Mouse (Mus musculus): Measurements from ENCODE around the gene Caly. TPM values are rescaled to one million over a fixed set of nuclear protein-coding genes. Genes with fewer than 3 reads are reported as not detected.

The Caly gene
- polyA plus RNA-seq, 1 experiment from 2014 or later = 0.45 TPM

DNA sequence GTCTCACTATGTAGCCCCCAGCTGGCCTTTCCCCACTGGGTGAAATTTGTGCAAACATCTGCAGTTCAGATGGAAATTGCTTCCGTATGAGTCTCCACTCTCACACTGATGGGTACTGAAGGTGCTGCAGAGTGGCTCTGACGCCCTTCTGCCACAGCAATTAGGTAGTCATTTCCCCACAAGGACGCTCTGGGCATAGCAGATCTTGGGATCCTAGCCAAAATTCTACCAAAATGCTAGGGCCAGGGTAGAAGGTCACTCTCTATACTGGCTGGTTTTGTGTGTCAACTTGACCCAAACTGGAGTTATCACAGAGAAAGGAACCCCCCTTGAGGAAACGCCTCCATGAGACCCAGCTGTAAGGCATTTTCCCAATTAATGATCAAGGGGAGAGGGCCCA is 21.7 kb upstream of the Caly start:
- 82% methylated on average over 4 of the region's 4 CpGs for WGBS

DNA sequence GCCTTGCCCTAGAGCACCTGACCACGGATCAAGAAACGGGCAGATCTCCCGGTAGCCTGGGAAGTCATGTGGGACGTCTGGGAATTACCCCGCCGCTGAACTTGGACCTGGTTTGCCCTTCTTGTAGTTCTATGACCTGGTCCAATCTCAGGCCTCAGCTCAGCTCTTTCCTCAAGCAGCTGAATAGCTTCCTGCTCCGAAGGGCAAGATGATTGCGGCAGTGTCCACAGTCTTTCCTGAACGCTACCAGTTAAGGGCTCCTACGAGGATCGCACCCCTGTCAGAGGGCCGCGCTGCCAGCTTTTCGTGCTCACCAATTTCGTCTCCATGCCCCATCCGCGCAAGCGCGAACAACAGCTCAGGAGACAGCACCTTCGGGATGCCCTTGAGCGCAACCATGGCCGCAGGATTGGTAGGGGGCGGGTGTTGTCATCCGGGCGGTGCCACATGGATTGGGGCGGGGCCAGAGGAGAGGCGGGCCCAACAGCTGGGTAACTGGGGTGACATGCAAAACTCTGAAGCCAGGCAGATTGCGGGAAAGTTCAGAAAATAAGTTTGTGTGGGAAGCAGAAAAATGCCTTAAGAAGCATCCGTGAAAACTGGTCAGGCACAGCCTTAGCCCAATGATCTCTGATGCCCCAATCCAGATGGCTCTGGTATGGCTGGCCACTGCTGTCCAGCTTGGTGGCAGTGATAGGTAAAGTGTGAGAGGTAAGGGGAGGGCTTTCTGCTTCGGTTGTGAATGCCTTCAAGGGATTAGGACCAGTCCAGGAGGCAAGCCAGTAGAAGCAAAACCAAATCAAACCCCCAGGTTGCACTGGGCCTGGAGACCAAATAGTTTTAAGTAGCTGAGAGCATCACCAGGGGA is 19.9 kb upstream of the Caly start, which contains the start of gene Fuom:
Gene Fuom (minus strand): TSS at position 449 of the 868 bp plus-strand sequence.
- peaks cover 9% of the 10 kb centered on the region for H3K27me3 ChIP-seq (ENCODE audit: insufficient read depth, poor library complexity, severe bottlenecking)
- H3K9me3 ChIP-seq = no peaks in the 10 kb centered on the region
- H3K4me3 ChIP-seq = peak within 1 kb of the TSS; percentile 62
- peaks cover 41% of the 10 kb centered on the region for H3K36me3 ChIP-seq
- H3K4me1 ChIP-seq = peaks cover 16% of the 10 kb centered on the region
- DNase-seq (ENCODE audit: low spot score) = peak; percentile 94
- 1% methylated on average over 30 of the region's 30 CpGs for WGBS
- H3K27ac ChIP-seq = peak within 1 kb of the TSS; percentile 89

More for the DNA sequence above, 21.7 kb upstream of the Caly start:
- Histone ChIP-seq H3K27ac (no peak overlapping the region), H3K4me1 (peaks cover 16% of the 10 kb centered on the region), H3K9me3 (no peaks in the 10 kb centered on the region), H3K36me3 (peaks cover 55% of the 10 kb centered on the region), H3K4me3 (no peak overlapping the region), H3K27me3 (ENCODE audit: insufficient read depth, poor library complexity, severe bottlenecking) (peaks cover 9% of the 10 kb centered on the region)
- DNase-seq (ENCODE audit: low spot score) = no peak

DNA sequence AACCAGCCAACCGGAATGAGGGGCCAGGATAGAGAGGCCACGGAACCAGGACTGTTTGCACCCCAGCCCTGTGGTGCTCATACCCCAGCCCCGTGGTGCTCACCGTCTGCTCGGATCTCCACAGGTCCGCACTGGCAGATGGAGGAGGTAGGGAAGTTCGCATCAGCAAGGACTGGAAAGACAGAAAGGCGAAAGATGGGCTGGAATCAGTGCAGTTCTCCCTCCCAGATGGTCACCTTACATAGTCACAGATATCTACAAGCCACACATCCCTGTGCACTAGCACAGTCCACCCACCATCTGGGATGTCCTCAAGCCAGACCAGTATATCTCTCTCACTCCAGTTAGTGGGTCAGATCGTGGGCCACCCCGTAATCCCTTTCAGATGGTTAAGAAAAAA is 19.1 kb upstream of the Caly start:
- 67% methylated on average over 10 of the region's 10 CpGs for WGBS
- H3K36me3 ChIP-seq = peaks cover 35% of the 10 kb centered on the region

DNA sequence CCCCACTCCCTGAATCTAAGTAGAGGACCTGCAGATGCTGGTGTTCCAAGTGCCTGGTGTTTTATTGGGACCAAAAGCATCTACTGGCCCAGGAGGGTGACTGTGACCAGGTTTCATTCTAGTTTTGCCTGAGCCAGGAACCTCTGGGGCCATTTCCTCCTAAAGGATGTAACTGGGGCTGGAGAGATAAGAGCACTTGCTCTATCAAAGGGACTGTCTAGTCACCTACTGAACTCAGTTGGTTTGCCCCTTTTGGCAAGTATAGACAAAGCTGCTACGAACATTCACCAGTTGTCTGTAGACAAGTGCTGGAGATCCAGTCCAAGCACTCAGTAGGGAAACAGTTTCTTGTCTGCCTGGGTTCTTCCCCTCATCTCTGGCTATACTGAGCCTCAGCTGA is 16.1 kb upstream of the Caly start:
- 52% methylated on average over 1 of the region's 1 CpGs for WGBS
- no peak overlapping the region for H3K4me3 ChIP-seq

More for the DNA sequence above, 19.1 kb upstream of the Caly start:
- H3K9me3 ChIP-seq = no peaks in the 10 kb centered on the region
- DNase-seq (ENCODE audit: low spot score) = no peak
- H3K27ac ChIP-seq = peak overlapping the region; percentile 89
- peaks cover 16% of the 10 kb centered on the region for H3K4me1 ChIP-seq
- H3K4me3 ChIP-seq = peak overlapping the region; percentile 62
- peaks cover 9% of the 10 kb centered on the region for H3K27me3 ChIP-seq (ENCODE audit: insufficient read depth, poor library complexity, severe bottlenecking)

DNA sequence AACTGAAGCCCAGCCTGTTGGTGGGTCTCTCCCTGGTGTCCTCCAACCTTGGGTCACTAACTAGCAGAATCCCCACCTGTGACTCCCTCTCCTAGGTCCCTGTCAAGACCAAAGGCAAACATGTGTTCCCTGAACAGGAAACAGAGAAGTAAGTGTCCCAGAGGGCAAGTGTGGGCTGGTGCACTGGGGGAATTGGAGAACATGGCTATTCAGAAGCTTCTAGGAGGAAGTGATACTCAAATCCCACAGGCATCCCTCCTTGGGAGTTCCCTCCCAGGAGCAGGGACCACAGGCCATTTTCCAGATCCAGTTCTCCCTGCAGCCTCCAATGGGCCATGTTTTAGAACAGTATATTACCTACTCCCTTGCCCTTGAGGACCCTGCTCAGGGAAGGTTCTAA is 13.7 kb upstream of the Caly start:
- no peak for DNase-seq (ENCODE audit: low spot score)
- H3K9me3 ChIP-seq = no peaks in the 10 kb centered on the region
- peaks cover 18% of the 10 kb centered on the region; the same call in 1 of the 2 replicates for H3K36me3 ChIP-seq
- H3K27me3 ChIP-seq (ENCODE audit: insufficient read depth, poor library complexity, severe bottlenecking) = peaks cover 6% of the 10 kb centered on the region
- H3K4me1 ChIP-seq = peaks cover 11% of the 10 kb centered on the region
- no peak overlapping the region for H3K4me3 ChIP-seq
- H3K27ac ChIP-seq = no peak overlapping the region

More for the DNA sequence above, 16.1 kb upstream of the Caly start:
- peaks cover 24% of the 10 kb centered on the region for H3K4me1 ChIP-seq
- DNase-seq (ENCODE audit: low spot score) = no peak
- H3K27me3 ChIP-seq (ENCODE audit: insufficient read depth, poor library complexity, severe bottlenecking) = peaks cover 9% of the 10 kb centered on the region
- H3K27ac ChIP-seq = no peak overlapping the region
- H3K9me3 ChIP-seq = no peaks in the 10 kb centered on the region
- H3K36me3 ChIP-seq = peaks cover 18% of the 10 kb centered on the region; the same call in 1 of the 2 replicates

DNA sequence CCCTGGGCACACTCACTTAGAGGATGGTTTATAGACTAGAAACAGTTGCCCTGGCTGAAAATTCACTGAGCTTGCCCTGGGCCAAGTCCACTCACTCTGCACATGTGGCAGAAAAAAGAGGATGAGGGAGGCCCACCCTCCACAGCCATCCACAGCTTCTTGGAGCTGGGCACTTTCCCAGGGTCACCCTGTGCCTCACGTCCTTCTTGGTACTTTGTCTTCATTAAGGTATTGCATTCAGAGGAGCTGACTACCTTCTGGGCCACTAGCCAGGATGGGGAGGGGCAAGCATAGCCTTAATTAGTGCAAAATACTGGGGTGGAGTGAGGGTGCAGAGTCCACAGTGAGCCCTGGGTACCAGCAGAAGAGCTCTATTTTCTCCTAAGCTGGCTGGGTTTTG is 13.2 kb upstream of the Caly start:
- Histone ChIP-seq H3K9me3 (no peaks in the 10 kb centered on the region), H3K27me3 (ENCODE audit: insufficient read depth, poor library complexity, severe bottlenecking) (peaks cover 1% of the 10 kb centered on the region; the same call in 1 of the 2 replicates)
- DNase-seq (ENCODE audit: low spot score) = no peak

DNA sequence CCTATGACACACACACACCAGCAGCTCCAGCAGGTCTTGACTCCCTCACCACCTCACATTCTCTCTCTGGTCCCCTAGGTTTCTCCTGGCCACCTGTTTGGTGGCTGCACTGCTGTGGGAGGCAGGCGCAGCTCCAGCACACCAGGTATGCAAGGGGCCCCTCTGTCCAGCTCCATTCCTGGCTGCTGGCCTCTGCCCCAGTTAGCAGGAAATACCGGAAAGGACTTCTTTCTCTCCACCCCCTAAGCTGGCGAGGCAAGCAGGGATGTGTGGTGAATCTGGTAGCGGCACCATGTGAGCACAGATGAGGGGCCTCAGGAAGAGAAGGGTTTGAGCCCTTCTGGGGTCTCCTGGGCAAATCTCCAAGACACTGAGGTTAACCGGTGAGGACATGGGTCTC is 12.6 kb upstream of the Caly start:
- Histone ChIP-seq H3K27ac (no peak overlapping the region), H3K36me3 (peaks cover 13% of the 10 kb centered on the region; the same call in 1 of the 2 replicates), H3K27me3 (ENCODE audit: insufficient read depth, poor library complexity, severe bottlenecking) (no peaks in the 10 kb centered on the region), H3K4me1 (peaks cover 8% of the 10 kb centered on the region), H3K4me3 (no peak overlapping the region), H3K9me3 (no peaks in the 10 kb centered on the region)
- DNase-seq (ENCODE audit: low spot score) = no peak
- WGBS = 48% methylated on average over 5 of the region's 5 CpGs

More for the DNA sequence above, 13.2 kb upstream of the Caly start:
- no peak overlapping the region for H3K27ac ChIP-seq
- H3K4me3 ChIP-seq = no peak overlapping the region
- H3K36me3 ChIP-seq = peaks cover 15% of the 10 kb centered on the region; the same call in 1 of the 2 replicates
- WGBS = 48% methylated on average over 1 of the region's 1 CpGs
- H3K4me1 ChIP-seq = peaks cover 8% of the 10 kb centered on the region

DNA sequence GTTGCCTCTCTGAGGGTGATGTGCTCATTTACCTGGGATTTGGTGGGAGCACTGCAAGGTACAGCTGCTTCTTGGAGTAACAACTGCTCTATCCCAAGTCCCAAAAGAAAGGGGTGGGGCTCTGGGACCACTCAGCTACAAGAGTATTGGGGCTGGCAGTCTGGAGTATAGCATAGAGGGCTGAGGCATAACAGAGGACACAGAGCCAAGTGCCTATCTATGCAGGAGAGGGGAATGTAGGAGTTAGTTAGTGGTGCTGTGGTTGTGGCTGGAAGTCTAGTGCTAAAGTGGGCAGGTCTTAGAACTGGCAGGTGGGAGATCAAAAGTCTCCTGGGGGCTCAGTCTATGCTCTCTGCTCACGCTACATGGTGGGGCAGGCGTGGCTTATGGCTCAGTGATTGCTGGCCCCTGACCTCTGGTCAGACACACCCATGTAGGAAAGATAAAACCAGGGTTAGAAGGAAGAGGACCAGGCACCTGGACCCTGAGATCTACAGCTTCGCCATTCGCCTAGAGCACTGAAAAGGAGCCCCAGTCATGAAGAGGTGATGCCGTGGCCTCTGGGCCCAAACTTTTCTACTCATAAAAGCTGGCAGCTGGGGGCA is 10.7 kb upstream of the Caly start, which contains the start of gene Prap1:
Gene Prap1 (plus strand): TSS at position 472 of the 605 bp plus-strand sequence.
- H3K4me3 ChIP-seq = no peak within 1 kb of the TSS
- WGBS = 56% methylated on average over 5 of the region's 5 CpGs
- H3K36me3 ChIP-seq = no peaks in the 10 kb centered on the region
- H3K4me1 ChIP-seq = peaks cover 8% of the 10 kb centered on the region
- H3K9me3 ChIP-seq = no peaks in the 10 kb centered on the region
- no peak for DNase-seq (ENCODE audit: low spot score)
- H3K27ac ChIP-seq = no peak within 1 kb of the TSS
- no peaks in the 10 kb centered on the region for H3K27me3 ChIP-seq (ENCODE audit: insufficient read depth, poor library complexity, severe bottlenecking)

DNA sequence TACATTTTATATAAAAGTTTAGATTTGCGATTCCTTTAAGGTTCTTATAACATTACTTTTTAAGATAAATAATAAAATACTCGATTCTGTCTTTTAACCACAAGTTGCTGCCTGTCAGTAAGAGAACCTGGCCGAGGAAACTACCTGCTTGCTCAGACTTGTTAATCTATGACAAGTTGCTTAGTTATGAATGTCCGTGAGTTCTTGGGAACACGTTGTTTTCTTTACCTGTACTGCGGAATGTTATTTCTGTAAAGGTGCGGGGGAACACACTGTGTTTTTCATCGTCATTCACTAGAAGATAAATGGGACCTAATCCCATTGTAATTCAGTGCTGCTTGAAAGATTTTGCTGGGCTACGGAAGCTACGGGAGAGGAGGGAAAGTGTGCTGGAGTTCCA is 8.3 kb upstream of the Caly start:
- Histone ChIP-seq H3K36me3 (no peaks in the 10 kb centered on the region), H3K27me3 (ENCODE audit: insufficient read depth, poor library complexity, severe bottlenecking) (no peaks in the 10 kb centered on the region), H3K4me3 (no peak overlapping the region), H3K9me3 (no peaks in the 10 kb centered on the region), H3K27ac (no peak overlapping the region), H3K4me1 (peaks cover 8% of the 10 kb centered on the region)
- WGBS = 82% methylated on average over 10 of the region's 10 CpGs
- DNase-seq (ENCODE audit: low spot score) = no peak

DNA sequence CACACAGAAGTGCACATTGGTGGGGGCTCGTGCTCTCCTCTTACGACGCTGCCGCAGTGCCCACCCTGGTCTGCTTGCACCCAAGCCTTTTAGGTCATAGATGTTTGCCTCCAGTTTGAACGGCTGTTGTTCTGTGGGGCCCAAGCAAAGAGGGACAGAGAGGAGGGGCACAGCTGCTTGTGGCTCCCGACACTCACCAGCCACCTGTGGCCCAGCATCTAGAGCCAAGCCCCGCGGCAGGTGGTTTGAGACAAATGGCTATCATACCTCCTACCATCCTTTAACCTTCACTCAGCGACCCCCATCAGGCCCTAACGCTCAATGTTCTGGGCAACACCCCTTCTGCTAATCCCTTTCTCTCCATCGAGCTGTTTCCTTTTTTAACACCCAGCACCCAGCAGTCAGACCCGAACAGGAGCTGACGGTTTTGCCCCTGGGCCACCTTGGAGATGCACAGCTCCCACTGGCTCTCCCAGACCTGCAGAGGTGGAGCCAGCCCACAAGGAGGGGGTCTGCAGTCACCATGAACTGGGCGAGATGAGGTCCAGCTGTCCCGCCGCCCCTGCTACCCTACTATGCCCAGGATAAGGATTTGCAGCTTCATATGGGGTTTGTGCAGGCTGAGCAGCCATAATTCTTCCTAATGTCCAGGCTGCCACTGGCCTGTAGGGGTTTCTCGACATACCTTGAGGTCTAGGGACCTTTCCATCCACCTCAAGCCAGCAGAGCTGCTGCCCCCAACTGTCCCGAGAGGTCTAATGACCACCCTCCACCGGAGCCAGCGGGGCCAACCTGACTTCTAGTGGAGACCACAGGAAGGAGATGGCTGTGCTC is 723 bp downstream of the Caly start:
- peaks cover 51% of the 10 kb centered on the region for H3K27me3 ChIP-seq (ENCODE audit: insufficient read depth, poor library complexity, severe bottlenecking)
- H3K36me3 ChIP-seq = no peaks in the 10 kb centered on the region
- H3K9me3 ChIP-seq = no peaks in the 10 kb centered on the region
- H3K27ac ChIP-seq = no peak overlapping the region
- H3K4me3 ChIP-seq = no peak overlapping the region
- DNase-seq (ENCODE audit: low spot score) = no peak
- WGBS = 18% methylated on average over 20 of the region's 20 CpGs
- 0 out of 2 replicates have a peak, but pooled peaks cover 6% of the 10 kb centered on the region for H3K4me1 ChIP-seq

DNA sequence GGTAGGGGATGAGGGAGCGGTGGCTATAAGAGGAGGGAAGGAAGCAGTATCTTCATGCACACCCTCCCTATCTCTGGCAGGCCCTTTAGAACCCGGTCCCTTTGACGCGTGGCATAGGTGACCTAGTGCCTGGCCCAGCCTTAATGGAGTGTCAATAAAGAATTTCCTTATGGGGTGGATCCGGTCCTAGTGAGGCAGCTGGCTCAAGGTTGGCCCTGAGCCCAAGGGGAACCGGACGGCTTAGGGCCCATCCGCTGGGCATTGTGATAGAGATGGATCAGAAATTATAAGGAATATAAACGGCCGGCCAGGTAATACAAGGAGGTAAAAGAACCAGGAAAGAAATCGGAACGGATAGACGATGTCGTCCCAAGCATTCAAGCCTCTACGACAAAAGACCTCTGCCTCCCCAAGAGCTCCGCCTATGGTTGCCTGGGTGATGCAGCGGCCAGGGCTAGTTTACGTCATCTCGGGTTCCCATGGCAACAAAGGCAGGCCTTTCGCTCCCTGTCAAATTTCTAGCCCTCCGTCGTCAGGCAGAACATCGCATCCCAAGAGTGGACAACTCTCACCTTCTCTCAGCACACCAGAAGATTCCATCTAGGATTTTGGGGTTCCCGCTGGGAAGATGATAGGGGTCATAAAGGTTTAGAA is 1.7 kb downstream of the Caly start:
- Histone ChIP-seq H3K27ac (no peak overlapping the region), H3K36me3 (no peaks in the 10 kb centered on the region), H3K27me3 (ENCODE audit: insufficient read depth, poor library complexity, severe bottlenecking) (peaks cover 58% of the 10 kb centered on the region), H3K9me3 (no peaks in the 10 kb centered on the region), H3K4me3 (peak overlapping the region; percentile 30), H3K4me1 (0 out of 2 replicates have a peak, but pooled peaks cover 6% of the 10 kb centered on the region)
- 3% methylated on average over 24 of the region's 24 CpGs for WGBS
- DNase-seq (ENCODE audit: low spot score) = no peak

DNA sequence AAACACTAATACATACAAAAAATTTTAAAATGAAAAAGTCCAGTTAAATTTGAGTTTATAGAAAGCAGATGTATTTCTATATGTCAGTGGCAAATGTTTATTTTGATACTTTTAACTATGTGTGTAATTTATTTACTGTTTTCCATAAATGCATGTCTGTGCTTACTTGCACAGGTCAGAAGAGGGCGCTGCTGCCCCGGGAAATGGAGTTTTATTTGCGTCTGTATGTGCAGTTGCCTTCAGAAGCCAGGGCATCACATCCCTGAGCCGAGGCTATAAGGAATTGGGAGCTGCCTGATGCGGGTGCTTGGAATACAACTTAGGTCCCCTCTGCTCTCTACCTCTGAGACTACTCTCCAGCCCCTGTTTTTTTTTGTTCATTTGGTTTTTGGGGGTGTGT is 3.6 kb downstream of the Caly start:
- H3K36me3 ChIP-seq = no peaks in the 10 kb centered on the region
- H3K9me3 ChIP-seq = no peaks in the 10 kb centered on the region
- 8% methylated on average over 5 of the region's 5 CpGs for WGBS
- no peak overlapping the region for H3K4me3 ChIP-seq
- H3K4me1 ChIP-seq = 0 out of 2 replicates have a peak, but pooled peaks cover 6% of the 10 kb centered on the region
- no peak for DNase-seq (ENCODE audit: low spot score)
- no peak overlapping the region for H3K27ac ChIP-seq
- H3K27me3 ChIP-seq (ENCODE audit: insufficient read depth, poor library complexity, severe bottlenecking) = peaks cover 57% of the 10 kb centered on the region
